Mouse (Mus musculus) limb, embryonic 10.5 days (tissue): Measurements from ENCODE around the gene Sac3d1. TPM values are rescaled to one million over a fixed set of nuclear protein-coding genes. Genes with fewer than 3 reads are reported as not detected.

Experiments used
- DNase-seq: peaks from one replicate; pipeline ENCODE4 v3.0.0-alpha.2; 2017; ENCODE audit warnings: low spot score
- H3K27ac ChIP-seq: fragments of 300-500 bp; sonication (generic); 2 replicates; pipeline ENCODE4 v1.5.1; 2016; ENCODE audit warnings: mild to moderate bottlenecking
- H3K27me3 ChIP-seq: fragments of 300-500 bp; sonication (generic); 2 replicates; pipeline ENCODE4 v1.6.1; 2016; ENCODE audit warnings: low read depth, mild to moderate bottlenecking; ENCODE audit not compliant: poor library complexity, severe bottlenecking
- H3K36me3 ChIP-seq: fragments of 300-500 bp; sonication (generic); 2 replicates; pipeline ENCODE4 v1.6.1; 2016; ENCODE audit warnings: mild to moderate bottlenecking, moderate library complexity
- H3K4me1 ChIP-seq: fragments of 300-500 bp; sonication (generic); 2 replicates; pipeline ENCODE4 v1.6.1; 2016
- H3K4me3 ChIP-seq: fragments of 300-500 bp; sonication (generic); 2 replicates; pipeline ENCODE4 v1.5.1; 2016; ENCODE audit warnings: mild to moderate bottlenecking, moderate library complexity
- H3K9me3 ChIP-seq: fragments of 300-500 bp; sonication (generic); replicated peaks from 2 replicates; pipeline ENCODE4 v1.6.1; 2016; ENCODE audit warnings: mild to moderate bottlenecking
- WGBS: fragments of 180-500 bp; shearing (Covaris S2); methylation state at CpG from one replicate; pipeline ENCODE4 v1.1.7; 2016; 5-methylcytosine and 5-hydroxymethylcytosine counted together
- polyA plus RNA-seq: library from polyadenylated mRNA; unstranded; fragments of >200 nt; fragmentation: Nextera tagmentation; extraction: Ambion mirVana; gene quantifications from 2 replicates; pipeline ENCODE4 v1.2.1, GENCODE M21; 2016

Sac3d1 gene
- polyA plus RNA-seq, 1 experiment from 2014 or later, result 65.4 TPM

GRCm38 (mm10) chr19:6113116-6113515, 5.3 kb downstream of the Sac3d1 start:
- Histone ChIP-seq H3K36me3 (peaks cover 55% of the 10 kb centered on the region), H3K4me3 (no peak overlapping the region), H3K27me3 (no peaks in the 10 kb centered on the region), H3K4me1 (peaks cover 13% of the 10 kb centered on the region), H3K9me3 (no peaks in the 10 kb centered on the region), H3K27ac (no peak overlapping the region)
- no peak for DNase-seq
- 66% methylated on average over 6 of the region's 6 CpGs for WGBS

DNA sequence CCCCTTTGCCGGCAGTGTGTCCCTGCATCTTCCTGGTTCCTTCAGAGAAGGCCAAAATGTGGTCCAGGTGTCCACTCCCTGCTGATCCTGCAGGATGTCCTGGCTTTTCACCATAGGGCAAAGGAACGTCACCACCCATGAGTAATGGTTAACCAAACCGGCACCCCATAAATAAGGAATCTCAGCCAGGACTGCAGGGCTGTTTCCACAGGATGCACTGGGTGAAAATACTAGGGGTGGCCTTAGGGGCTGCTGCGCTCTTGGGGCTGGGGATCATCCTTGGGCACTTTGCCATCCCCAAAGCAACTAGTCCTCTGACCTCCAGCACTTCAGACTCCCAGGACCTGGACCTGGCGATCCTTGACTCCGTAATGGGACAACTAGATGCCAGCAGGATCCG, 12.9 kb downstream of the Sac3d1 start, which contains the start of gene Naaladl1:
Gene Naaladl1, plus strand, starts transcription at position 197 of the 400 bp plus-strand sequence.
- DNase-seq, result no peak
- Histone ChIP-seq H3K27me3 (no peaks in the 10 kb centered on the region), H3K9me3 (no peaks in the 10 kb centered on the region), H3K4me1 (peaks cover 20% of the 10 kb centered on the region), H3K36me3 (peaks cover 10% of the 10 kb centered on the region), H3K4me3 (no peak within 1 kb of the TSS), H3K27ac (no peak within 1 kb of the TSS)
- 89% methylated on average over 7 of the region's 7 CpGs for WGBS

DNA sequence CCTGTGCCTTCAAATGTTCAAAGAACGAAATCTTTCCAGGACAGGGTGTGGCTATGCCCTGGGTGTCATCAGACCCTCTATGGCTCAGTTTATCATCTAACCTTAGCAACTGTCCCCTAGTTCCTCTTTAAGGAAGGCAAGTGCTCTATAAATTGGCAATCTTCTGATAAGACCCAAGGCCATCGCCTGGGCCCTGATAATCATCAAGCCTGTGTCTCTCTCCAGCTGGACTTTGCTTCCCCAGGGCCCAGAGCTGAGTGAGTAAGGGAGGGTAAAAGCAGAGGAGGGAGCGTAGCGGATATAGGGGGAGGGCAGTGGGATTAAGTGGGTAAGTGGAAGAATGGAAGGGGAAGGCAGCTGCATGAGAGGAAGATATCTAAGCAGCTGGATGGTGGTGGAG, 14.0 kb downstream of the Sac3d1 start:
- peaks cover 20% of the 10 kb centered on the region for H3K4me1 ChIP-seq
- no peak overlapping the region for H3K4me3 ChIP-seq
- no peaks in the 10 kb centered on the region for H3K27me3 ChIP-seq
- no peak for DNase-seq
- peaks cover 20% of the 10 kb centered on the region for H3K36me3 ChIP-seq
- no peak overlapping the region for H3K27ac ChIP-seq
- 81% methylated on average over 4 of the region's 4 CpGs for WGBS
- H3K9me3 ChIP-seq, result no peaks in the 10 kb centered on the region

GRCm38 (mm10) chr19:6102169-6102853, 16.1 kb downstream of the Sac3d1 start:
- no peak for DNase-seq
- H3K27ac ChIP-seq, result no peak overlapping the region
- peaks cover 20% of the 10 kb centered on the region for H3K4me1 ChIP-seq
- no peaks in the 10 kb centered on the region for H3K9me3 ChIP-seq
- H3K4me3 ChIP-seq, result no peak overlapping the region
- peaks cover 36% of the 10 kb centered on the region for H3K36me3 ChIP-seq
- WGBS, result 83% methylated on average over 6 of the region's 6 CpGs
- H3K27me3 ChIP-seq, result no peaks in the 10 kb centered on the region

GRCm38 (mm10) chr19:6101186-6101585, 17.3 kb downstream of the Sac3d1 start:
- Histone ChIP-seq H3K27ac (no peak overlapping the region), H3K9me3 (no peaks in the 10 kb centered on the region), H3K4me3 (no peak overlapping the region), H3K4me1 (peaks cover 12% of the 10 kb centered on the region), H3K36me3 (peaks cover 42% of the 10 kb centered on the region), H3K27me3 (no peaks in the 10 kb centered on the region)
- WGBS, result 29% methylated on average over 6 of the region's 6 CpGs
- no peak for DNase-seq

GRCm38 (mm10) chr19:6097847-6098246, 20.6 kb downstream of the Sac3d1 start:
- H3K27ac ChIP-seq, result no peak overlapping the region
- no peaks in the 10 kb centered on the region for H3K27me3 ChIP-seq
- WGBS, result 89% methylated on average over 3 of the region's 3 CpGs
- DNase-seq, result no peak
- no peak overlapping the region for H3K4me3 ChIP-seq
- peaks cover 70% of the 10 kb centered on the region for H3K36me3 ChIP-seq
- 0 out of 2 replicates have a peak, but pooled peaks cover 4% of the 10 kb centered on the region for H3K4me1 ChIP-seq
- H3K9me3 ChIP-seq, result no peaks in the 10 kb centered on the region

DNA sequence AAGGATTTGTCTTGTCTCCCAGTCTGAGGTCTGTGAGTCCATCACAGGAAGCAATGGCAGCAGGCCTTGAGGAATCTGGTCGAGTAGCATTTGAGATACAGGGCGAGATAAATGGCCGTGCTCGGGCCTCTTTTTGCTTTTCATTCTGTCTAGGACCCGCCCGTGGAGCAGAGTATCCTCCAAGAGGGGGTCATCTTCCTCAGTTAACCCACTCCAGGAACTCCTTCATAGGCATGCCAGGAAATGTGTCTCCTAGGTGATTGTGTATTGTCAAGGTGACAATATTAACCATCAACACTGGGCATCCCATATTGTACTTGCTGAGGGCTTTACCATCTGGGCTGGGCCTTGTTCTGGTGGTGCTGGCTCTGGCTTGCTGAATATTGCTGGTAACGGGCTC, 24.3 kb downstream of the Sac3d1 start, which contains the start of gene AC131692.1:
Gene AC131692.1, plus strand, starts transcription at position 301 of the 400 bp plus-strand sequence.
- H3K36me3 ChIP-seq, result peaks cover 93% of the 10 kb centered on the region
- no peaks in the 10 kb centered on the region for H3K4me1 ChIP-seq
- no peak within 1 kb of the TSS for H3K4me3 ChIP-seq
- H3K27ac ChIP-seq, result no peak within 1 kb of the TSS
- WGBS, result 96% methylated on average over 7 of the region's 7 CpGs
- H3K27me3 ChIP-seq, result no peaks in the 10 kb centered on the region
- no peaks in the 10 kb centered on the region for H3K9me3 ChIP-seq
- no peak for DNase-seq

- Histone ChIP-seq H3K36me3 (peaks cover 79% of the 10 kb centered on the region), H3K9me3 (no peaks in the 10 kb centered on the region), H3K27ac (no peak overlapping the region), H3K4me3 (no peak overlapping the region), H3K4me1 (peaks cover 13% of the 10 kb centered on the region), H3K27me3 (no peaks in the 10 kb centered on the region)
- DNase-seq, result no peak
- WGBS, result 94% methylated on average over 13 of the region's 13 CpGs
Measured at GRCm38 (mm10) chr19:6088841-6089240, 29.6 kb downstream of the Sac3d1 start.

DNA sequence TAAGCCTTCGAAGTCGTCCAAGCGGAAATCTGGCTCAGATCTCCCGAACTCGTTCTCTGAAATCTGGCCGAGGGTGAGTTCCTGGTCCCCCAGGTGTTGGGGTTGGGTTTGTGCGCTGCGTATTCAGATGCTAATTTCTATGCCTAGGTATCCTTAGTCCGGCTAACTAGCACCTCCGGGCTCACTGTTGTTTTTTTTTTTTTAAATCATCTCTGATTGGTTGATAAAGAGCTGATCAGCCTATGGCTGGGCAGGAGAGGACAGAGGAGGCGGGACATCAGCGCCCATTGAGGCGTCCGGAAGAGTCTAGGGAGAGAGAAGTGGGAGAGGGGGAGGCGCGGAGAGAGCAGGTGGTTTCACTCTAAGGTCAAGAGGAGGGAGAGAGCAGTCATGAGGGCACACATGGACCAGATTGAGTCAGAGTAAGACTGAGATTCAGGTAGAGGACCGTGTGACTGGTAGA, 33.0 kb downstream of the Sac3d1 start:
- Histone ChIP-seq H3K36me3 (peaks cover 76% of the 10 kb centered on the region), H3K27ac (peak overlapping the region; percentile 84)

GRCm38 (mm10) chr19:6084478-6085248, 33.8 kb downstream of the Sac3d1 start, which contains the start of the genes Zfpl1 and Cdca5:
Gene Zfpl1, minus strand, starts transcription at chr19:6084956.
Gene Cdca5, plus strand, starts transcription at chr19:6084983.
- peaks cover 76% of the 10 kb centered on the region for H3K36me3 ChIP-seq
- peak within 1 kb of the TSS; percentile 84 for H3K27ac ChIP-seq
- H3K9me3 ChIP-seq, result no peaks in the 10 kb centered on the region
- peaks cover 18% of the 10 kb centered on the region for H3K4me1 ChIP-seq
- under 1% methylated on average over 58 of the region's 58 CpGs for whole genome bisulfite sequencing
- peak; percentile 98 for DNase-seq
- H3K4me3 ChIP-seq, result peak within 1 kb of the TSS; percentile 74
- H3K27me3 ChIP-seq, result no peaks in the 10 kb centered on the region

More for the DNA sequence above, 33.0 kb downstream of the Sac3d1 start:
- 1% methylated on average over 17 of the region's 17 CpGs for WGBS
- H3K4me3 ChIP-seq, result peak overlapping the region; percentile 74
- H3K9me3 ChIP-seq, result no peaks in the 10 kb centered on the region
- peak; percentile 72 for DNase-seq
- peaks cover 18% of the 10 kb centered on the region for H3K4me1 ChIP-seq
- no peaks in the 10 kb centered on the region for H3K27me3 ChIP-seq

- H3K4me3 ChIP-seq, result no peak within 1 kb of the TSS; the same call in 1 of the 2 replicates
- no peaks in the 10 kb centered on the region for H3K9me3 ChIP-seq
- 88% methylated on average over 9 of the region's 9 CpGs for WGBS
- DNase-seq, result no peak
- no peaks in the 10 kb centered on the region for H3K27me3 ChIP-seq
- peaks cover 54% of the 10 kb centered on the region for H3K36me3 ChIP-seq
- H3K27ac ChIP-seq, result no peak within 1 kb of the TSS
- peaks cover 24% of the 10 kb centered on the region for H3K4me1 ChIP-seq
Measured at GRCm38 (mm10) chr19:6082156-6082555, 36.3 kb downstream of the Sac3d1 start, which contains the start of gene Gm28374. Gene Gm28374, minus strand, starts transcription at chr19:6082256.

- Histone ChIP-seq H3K27me3 (no peaks in the 10 kb centered on the region), H3K4me1 (peaks cover 24% of the 10 kb centered on the region), H3K4me3 (no peak within 1 kb of the TSS), H3K9me3 (no peaks in the 10 kb centered on the region), H3K27ac (no peak within 1 kb of the TSS), H3K36me3 (peaks cover 45% of the 10 kb centered on the region)
- WGBS, result 95% methylated on average over 12 of the region's 12 CpGs
- DNase-seq, result no peak
Measured at GRCm38 (mm10) chr19:6079983-6080480, 38.4 kb downstream of the Sac3d1 start, which contains the start of gene Tmem262. Gene Tmem262, plus strand, starts transcription at chr19:6080033.
